Mouse (Mus musculus): ENCODE measurements around the gene Nup133. TPM values are rescaled to one million over a fixed set of nuclear protein-coding genes. Genes with fewer than 3 reads are reported as not detected.
"Not testable (repeated sequence)": the region's sequence is repeated elsewhere in the genome, so short reads cannot be mapped to it uniquely, and the experiment has no call there.

The Nup133 gene
- polyA plus RNA-seq, 1 experiment, result 7.9 TPM

DNA sequence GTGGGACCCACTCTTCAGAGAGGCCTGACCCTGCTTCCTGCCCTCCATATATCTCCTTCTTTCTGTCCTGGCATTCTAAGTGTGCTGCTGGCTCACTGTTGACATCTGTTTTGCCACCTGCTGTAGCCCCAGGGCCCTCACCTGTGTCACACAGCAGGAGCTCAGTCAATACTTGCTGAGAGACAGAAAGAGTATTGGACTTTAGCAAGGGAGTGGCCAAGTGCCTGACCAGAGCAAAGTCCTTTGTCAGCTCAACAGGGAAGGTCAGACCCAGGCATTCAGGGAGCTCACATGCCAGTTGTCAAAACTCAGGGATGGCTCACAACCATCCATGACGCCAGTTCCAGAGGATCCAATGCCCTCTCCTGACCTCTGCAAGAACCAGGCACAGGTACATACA is 24.4 kb upstream of the Nup133 start:
- TF ChIP-seq POLR2A (IDR thresholded peaks at IDR 0.05; ENCODE audit: low read depth, low read length) (no peak), CTCF (conservative IDR thresholded peaks at IDR 0.05; ENCODE audit: insufficient read depth, insufficient read length, low read depth, low read length) (no peak)
- Histone ChIP-seq H3K4me3 (ENCODE audit: insufficient read depth, low read depth, low read length) (no peak overlapping the region), H3K27ac (ENCODE audit: insufficient read depth, low read depth, low read length) (0 out of 2 replicates have a peak overlapping the region, but pooled peaks have one; percentile 24), H3K27me3 (replicated peaks; ENCODE audit: control insufficient read depth, insufficient read depth, low read length) (no peaks in the 10 kb centered on the region), H3K36me3 (ENCODE audit: control insufficient read depth, insufficient read depth, low read length) (no peaks in the 10 kb centered on the region), H3K4me1 (ENCODE audit: control insufficient read depth, insufficient read depth, low read length) (no peaks in the 10 kb centered on the region)
- WGBS, result 47% methylated on average over 1 of the region's 1 CpGs
- DNase-seq, result peak; percentile 85

DNA sequence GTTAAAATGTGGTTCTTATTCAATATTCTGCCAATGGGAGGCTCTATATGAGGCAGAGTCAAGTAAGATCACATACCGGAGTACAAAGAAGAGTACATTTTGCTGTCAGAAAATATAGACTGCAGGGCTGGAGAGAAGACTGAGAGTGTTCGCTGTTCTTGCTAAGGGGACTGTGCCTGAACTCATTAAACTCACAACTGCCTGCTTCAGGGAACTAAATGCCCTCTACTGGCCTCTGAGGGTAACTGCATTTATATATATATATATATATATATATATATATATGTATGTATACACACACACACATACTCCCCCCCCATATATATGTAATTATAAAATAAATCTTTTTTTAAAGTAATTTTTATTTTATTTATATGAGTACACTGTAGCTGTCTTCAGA is 17.8 kb upstream of the Nup133 start:
- H3K4me1 ChIP-seq (ENCODE audit: control insufficient read depth, insufficient read depth, low read length), result no peaks in the 10 kb centered on the region
- H3K36me3 ChIP-seq (ENCODE audit: control insufficient read depth, insufficient read depth, low read length), result no peaks in the 10 kb centered on the region; the same call in 1 of the 2 replicates
- no peak for TF ChIP-seq POLR2A (IDR thresholded peaks at IDR 0.05; ENCODE audit: low read depth, low read length)
- TF ChIP-seq CTCF (conservative IDR thresholded peaks at IDR 0.05; ENCODE audit: insufficient read depth, insufficient read length, low read depth, low read length), result 0 out of 2 replicates have a peak, but pooled peaks have one; percentile 10
- DNase-seq, result no peak
- 61% methylated on average over 2 of the region's 2 CpGs for WGBS
- H3K27ac ChIP-seq (ENCODE audit: insufficient read depth, low read depth, low read length), result no peak overlapping the region
- no peaks in the 10 kb centered on the region for H3K27me3 ChIP-seq (replicated peaks; ENCODE audit: control insufficient read depth, insufficient read depth, low read length)
- no peak overlapping the region for H3K4me3 ChIP-seq (ENCODE audit: insufficient read depth, low read depth, low read length)

- H3K36me3 ChIP-seq (ENCODE audit: control insufficient read depth, insufficient read depth, low read length), result no peaks in the 10 kb centered on the region; the same call in 1 of the 2 replicates
- WGBS, result 79% methylated on average over 1 of the region's 1 CpGs
- no peak overlapping the region for H3K4me3 ChIP-seq (ENCODE audit: insufficient read depth, low read depth, low read length)
- no peak for DNase-seq
- TF ChIP-seq CTCF (conservative IDR thresholded peaks at IDR 0.05; ENCODE audit: insufficient read depth, insufficient read length, low read depth, low read length) (no peak), POLR2A (IDR thresholded peaks at IDR 0.05; ENCODE audit: low read depth, low read length) (no peak)
- no peaks in the 10 kb centered on the region for H3K4me1 ChIP-seq (ENCODE audit: control insufficient read depth, insufficient read depth, low read length)
- no peaks in the 10 kb centered on the region for H3K27me3 ChIP-seq (replicated peaks; ENCODE audit: control insufficient read depth, insufficient read depth, low read length)
- H3K27ac ChIP-seq (ENCODE audit: insufficient read depth, low read depth, low read length), result no peak overlapping the region
Observed at GRCm38 (mm10) chr8:123961371-123961770, 12.3 kb upstream of the Nup133 start.

DNA sequence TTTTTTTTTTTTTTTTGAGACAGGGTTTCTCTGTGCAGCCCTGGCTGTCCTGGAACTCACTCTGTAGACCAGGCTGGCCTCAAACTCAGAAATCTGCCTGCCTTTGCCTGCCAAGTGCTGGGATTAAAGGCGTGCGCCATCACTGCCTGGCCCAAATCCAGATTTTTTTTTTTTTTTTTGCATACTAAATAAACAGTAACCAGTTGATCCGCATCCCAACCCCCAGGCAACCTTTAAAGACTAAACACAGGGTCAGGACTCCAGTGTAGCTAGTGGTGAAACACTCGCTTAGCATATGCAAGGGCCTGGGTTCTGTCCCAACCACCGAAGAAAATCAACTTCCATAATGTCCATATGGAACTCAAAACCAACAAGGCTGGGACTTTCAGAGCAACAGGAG is 11.5 kb upstream of the Nup133 start:
- not testable (repeated sequence) for H3K27me3 ChIP-seq (replicated peaks; ENCODE audit: control insufficient read depth, insufficient read depth, low read length)

DNA sequence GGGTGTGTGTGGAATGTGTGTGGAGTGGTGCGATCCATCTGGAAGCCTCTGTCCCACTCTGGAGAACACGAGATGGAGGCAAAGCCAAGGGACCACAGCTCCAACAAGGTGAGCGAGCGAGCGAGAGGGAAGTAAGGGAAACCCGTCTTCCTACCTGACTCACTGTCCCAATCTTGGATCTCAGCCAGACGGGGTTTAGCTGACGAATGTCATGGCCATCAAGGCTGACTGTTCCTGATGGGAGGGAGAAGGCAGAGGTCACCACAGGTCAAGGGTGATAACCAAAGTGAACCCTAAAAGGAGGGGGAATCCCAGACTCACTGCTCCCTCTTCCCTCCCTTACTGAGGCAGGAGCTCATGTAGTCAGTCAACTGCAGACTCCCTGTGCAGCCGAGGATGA is 11.0 kb upstream of the Nup133 start:
- Histone ChIP-seq H3K27me3 (replicated peaks; ENCODE audit: control insufficient read depth, insufficient read depth, low read length) (no peaks in the 10 kb centered on the region), H3K4me1 (ENCODE audit: control insufficient read depth, insufficient read depth, low read length) (no peaks in the 10 kb centered on the region), H3K27ac (ENCODE audit: insufficient read depth, low read depth, low read length) (no peak overlapping the region), H3K4me3 (ENCODE audit: insufficient read depth, low read depth, low read length) (no peak overlapping the region), H3K36me3 (ENCODE audit: control insufficient read depth, insufficient read depth, low read length) (no peaks in the 10 kb centered on the region)
- TF ChIP-seq CTCF (conservative IDR thresholded peaks at IDR 0.05; ENCODE audit: insufficient read depth, insufficient read length, low read depth, low read length) (no peak), POLR2A (IDR thresholded peaks at IDR 0.05; ENCODE audit: low read depth, low read length) (no peak)
- WGBS, result 84% methylated on average over 9 of the region's 9 CpGs
- DNase-seq, result no peak

More for the DNA sequence above, 11.5 kb upstream of the Nup133 start:
- H3K4me1 ChIP-seq (ENCODE audit: control insufficient read depth, insufficient read depth, low read length); H3K4me3 ChIP-seq (ENCODE audit: insufficient read depth, low read depth, low read length); H3K36me3 ChIP-seq (ENCODE audit: control insufficient read depth, insufficient read depth, low read length); H3K27ac ChIP-seq (ENCODE audit: insufficient read depth, low read depth, low read length): not testable (repeated sequence)
- 54% methylated on average over 5 of the region's 5 CpGs for WGBS
- peak; percentile 29 for DNase-seq

DNA sequence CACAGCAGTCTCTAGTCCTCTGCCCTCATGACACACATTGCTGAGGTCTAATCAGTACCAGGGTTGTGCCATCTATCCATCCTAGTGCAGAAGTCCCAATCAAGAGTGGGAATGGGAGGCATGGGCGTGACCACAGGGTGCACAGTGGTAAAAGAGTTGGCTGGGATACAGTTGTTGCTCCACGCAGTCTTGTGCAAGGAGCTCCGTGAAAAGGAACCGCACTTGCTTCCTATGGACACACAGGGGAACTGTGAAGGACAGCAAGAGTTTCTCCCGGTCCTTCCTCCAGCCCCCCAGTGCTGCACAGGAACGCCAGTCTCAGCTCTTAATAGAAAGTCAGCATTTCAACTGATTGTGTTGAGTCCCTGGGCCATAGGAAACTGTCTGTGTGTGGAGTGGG is 10.4 kb upstream of the Nup133 start:
- TF ChIP-seq CTCF (conservative IDR thresholded peaks at IDR 0.05; ENCODE audit: insufficient read depth, insufficient read length, low read depth, low read length) (no peak), POLR2A (IDR thresholded peaks at IDR 0.05; ENCODE audit: low read depth, low read length) (no peak)
- no peak for DNase-seq
- no peak overlapping the region for H3K27ac ChIP-seq (ENCODE audit: insufficient read depth, low read depth, low read length)
- no peaks in the 10 kb centered on the region for H3K27me3 ChIP-seq (replicated peaks; ENCODE audit: control insufficient read depth, insufficient read depth, low read length)
- H3K36me3 ChIP-seq (ENCODE audit: control insufficient read depth, insufficient read depth, low read length), result no peaks in the 10 kb centered on the region
- H3K4me1 ChIP-seq (ENCODE audit: control insufficient read depth, insufficient read depth, low read length), result no peaks in the 10 kb centered on the region
- WGBS, result 92% methylated on average over 6 of the region's 6 CpGs
- H3K4me3 ChIP-seq (ENCODE audit: insufficient read depth, low read depth, low read length), result no peak overlapping the region

DNA sequence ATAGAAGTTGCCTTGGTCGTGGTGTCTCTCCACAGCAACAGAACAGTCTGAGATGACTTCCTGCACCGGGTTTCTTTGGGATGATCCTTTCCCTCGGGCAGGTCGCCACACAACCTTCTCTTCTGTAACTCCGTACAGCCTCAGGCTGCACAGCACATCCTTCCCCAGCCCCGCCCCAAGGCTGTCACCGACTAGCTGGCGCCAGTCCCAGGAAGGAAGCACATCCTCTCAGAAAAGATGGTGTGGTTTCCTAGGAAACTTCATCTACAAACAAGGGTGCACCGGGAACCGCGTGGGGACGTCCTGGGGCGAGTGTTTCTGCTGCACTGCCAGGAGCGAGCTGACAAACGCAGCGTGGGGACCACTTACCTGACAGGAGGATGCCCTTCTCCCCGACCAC is 9.1 kb upstream of the Nup133 start:
- no peaks in the 10 kb centered on the region for H3K4me1 ChIP-seq (ENCODE audit: control insufficient read depth, insufficient read depth, low read length)
- H3K27ac ChIP-seq (ENCODE audit: insufficient read depth, low read depth, low read length), result no peak overlapping the region
- no peaks in the 10 kb centered on the region for H3K27me3 ChIP-seq (replicated peaks; ENCODE audit: control insufficient read depth, insufficient read depth, low read length)
- peak; percentile 5 for DNase-seq
- H3K4me3 ChIP-seq (ENCODE audit: insufficient read depth, low read depth, low read length), result no peak overlapping the region
- TF ChIP-seq POLR2A (IDR thresholded peaks at IDR 0.05; ENCODE audit: low read depth, low read length) (no peak), CTCF (conservative IDR thresholded peaks at IDR 0.05; ENCODE audit: insufficient read depth, insufficient read length, low read depth, low read length) (no peak)
- 70% methylated on average over 17 of the region's 17 CpGs for WGBS
- no peaks in the 10 kb centered on the region; the same call in 1 of the 2 replicates for H3K36me3 ChIP-seq (ENCODE audit: control insufficient read depth, insufficient read depth, low read length)

GRCm38 (mm10) chr8:123954246-123954645 is 5.2 kb upstream of the Nup133 start:
- WGBS, result 91% methylated on average over 8 of the region's 8 CpGs
- Histone ChIP-seq H3K27ac (ENCODE audit: insufficient read depth, low read depth, low read length) (no peak overlapping the region), H3K4me1 (ENCODE audit: control insufficient read depth, insufficient read depth, low read length) (peaks cover 2% of the 10 kb centered on the region; the same call in 1 of the 2 replicates), H3K36me3 (ENCODE audit: control insufficient read depth, insufficient read depth, low read length) (no peaks in the 10 kb centered on the region; the same call in 1 of the 2 replicates), H3K4me3 (ENCODE audit: insufficient read depth, low read depth, low read length) (no peak overlapping the region), H3K27me3 (replicated peaks; ENCODE audit: control insufficient read depth, insufficient read depth, low read length) (no peaks in the 10 kb centered on the region)
- DNase-seq, result no peak
- no peak for TF ChIP-seq CTCF (conservative IDR thresholded peaks at IDR 0.05; ENCODE audit: insufficient read depth, insufficient read length, low read depth, low read length)
- no peak for TF ChIP-seq POLR2A (IDR thresholded peaks at IDR 0.05; ENCODE audit: low read depth, low read length)
